Mouse (Mus musculus): ENCODE data around the gene Foxc1.

Foxc1 gene

GRCm38 (mm10) chr13:31835802-31836201, 29.4 kb downstream of the Foxc1 start:
- no peak for DNase-seq (ENCODE audit: low read depth)

GRCm38 (mm10) chr13:31849258-31849971, 43.0 kb downstream of the Foxc1 start:
- DNase-seq (ENCODE audit: low read depth) = no peak

- no peak for DNase-seq (ENCODE audit: low read depth)
These were observed 47.1 kb downstream of the Foxc1 start for GRCm38 (mm10) chr13:31853564-31853963.

DNA sequence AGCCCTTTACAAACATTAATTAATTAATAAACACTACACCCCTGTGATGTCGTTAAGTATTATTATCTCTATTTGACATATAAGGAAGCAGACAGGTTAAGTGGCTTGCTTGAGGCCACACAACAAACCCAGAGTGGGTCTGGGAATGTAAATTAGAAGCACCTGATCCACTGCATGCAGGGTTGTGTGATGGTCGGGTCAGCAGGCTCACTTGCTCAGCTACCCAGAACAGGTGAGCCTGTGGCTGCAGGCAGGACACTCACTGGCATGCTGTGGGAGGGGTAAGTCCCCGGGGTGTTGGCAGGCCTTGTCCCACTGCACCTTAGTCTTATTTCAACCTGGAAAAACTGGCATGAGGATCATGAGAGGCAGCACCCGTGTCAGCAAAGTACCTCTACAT, 47.6 kb downstream of the Foxc1 start:
- DNase-seq (ENCODE audit: low read depth) = no peak

DNA sequence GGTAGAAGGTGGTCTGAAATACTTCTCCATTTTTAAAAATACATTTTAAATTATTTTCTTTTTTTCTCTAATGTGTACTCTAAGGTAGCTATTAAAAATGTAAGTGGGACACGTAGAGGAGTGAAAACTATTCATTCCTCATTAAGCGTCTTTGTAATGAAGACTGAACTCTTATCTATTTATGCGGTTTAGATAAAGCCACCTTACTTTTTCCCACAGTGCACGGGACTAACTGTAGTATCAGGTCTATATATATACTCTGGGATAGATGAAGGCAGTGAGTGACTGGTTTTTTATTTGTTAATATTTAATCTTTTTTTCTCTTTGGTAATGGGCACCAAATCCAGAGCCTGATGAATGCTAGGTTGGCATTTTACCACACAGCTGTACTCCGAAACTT, 53.8 kb downstream of the Foxc1 start:
- no peak for DNase-seq (ENCODE audit: low read depth)
